Mouse (Mus musculus) stomach, postnatal 0 days (tissue): ENCODE data around the gene Nudt5.

Experiments
- CTCF ChIP-seq: IDR thresholded peaks from 2 replicates; pipeline ENCODE4 v1.5.1; 2016; ENCODE audit warnings: antibody characterized with exemption, low read depth, mild to moderate bottlenecking, moderate library complexity
- EP300 ChIP-seq: optimal IDR thresholded peaks from 2 replicates; pipeline ENCODE3; 2016; ENCODE audit warnings: antibody characterized with exemption

DNA sequence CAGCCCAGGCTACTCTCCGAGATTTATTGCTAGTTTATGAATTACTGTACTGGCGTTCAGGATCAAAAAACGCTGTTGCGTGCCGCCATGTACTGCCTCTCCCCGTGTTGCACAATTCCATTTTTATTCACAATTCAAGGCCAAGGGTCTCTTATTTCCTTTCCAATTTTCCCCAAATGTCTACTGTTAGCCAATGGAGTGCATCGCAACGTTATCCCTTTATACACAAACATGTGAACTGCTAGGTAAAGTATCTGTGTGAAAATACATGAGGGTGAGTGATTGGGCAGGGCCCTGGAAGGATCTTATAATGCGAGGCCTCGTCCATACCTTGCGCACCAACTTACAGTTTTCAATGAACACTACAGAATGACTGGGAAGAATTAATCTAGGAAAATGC lies 49.5 kb downstream of the Nudt5 start:
- TF ChIP-seq CTCF (no peak), EP300 (no peak)
